Mouse (Mus musculus): ENCODE results near the gene Myog. TPM values are rescaled to one million over a fixed set of nuclear protein-coding genes. Genes with fewer than 3 reads are reported as not detected.

The Myog gene
- polyA plus RNA-seq, 1 experiment from 2014 or later = 0.11 TPM

GRCm38 (mm10) chr1:134290300-134290699 is 511 bp downstream of the Myog start:
- H3K4me1 ChIP-seq = peaks cover 12% of the 10 kb centered on the region
- WGBS = 92% methylated on average over 13 of the region's 13 CpGs

GRCm38 (mm10) chr1:134290909-134291308 is 1.1 kb downstream of the Myog start:
- Histone ChIP-seq H3K4me1 (peaks cover 12% of the 10 kb centered on the region), H3K36me3 (no peaks in the 10 kb centered on the region), H3K9me3 (0 out of 2 replicates have a peak, but pooled peaks cover 2% of the 10 kb centered on the region), H3K27ac (replicated peaks) (no peak overlapping the region), H3K4me2 (replicated peaks) (no peak overlapping the region), H3K9ac (replicated peaks) (no peak overlapping the region), H3K27me3 (no peaks in the 10 kb centered on the region), H3K4me3 (no peak overlapping the region)
- no peak for ATAC-seq (ENCODE audit: low FRiP score, low read depth)
- WGBS = 72% methylated on average over 5 of the region's 5 CpGs

More at GRCm38 (mm10) chr1:134290300-134290699, 511 bp downstream of the Myog start:
- Histone ChIP-seq H3K27ac (replicated peaks) (no peak overlapping the region), H3K9me3 (no peaks in the 10 kb centered on the region), H3K9ac (replicated peaks) (no peak overlapping the region), H3K36me3 (no peaks in the 10 kb centered on the region), H3K4me2 (replicated peaks) (no peak overlapping the region), H3K4me3 (no peak overlapping the region), H3K27me3 (no peaks in the 10 kb centered on the region)
- ATAC-seq (ENCODE audit: low FRiP score, low read depth) = no peak

GRCm38 (mm10) chr1:134291555-134291954 is 1.8 kb downstream of the Myog start:
- Histone ChIP-seq H3K9ac (replicated peaks) (no peak overlapping the region), H3K36me3 (no peaks in the 10 kb centered on the region), H3K4me1 (peaks cover 12% of the 10 kb centered on the region), H3K4me3 (no peak overlapping the region), H3K4me2 (replicated peaks) (no peak overlapping the region), H3K9me3 (0 out of 2 replicates have a peak, but pooled peaks cover 2% of the 10 kb centered on the region), H3K27ac (replicated peaks) (no peak overlapping the region), H3K27me3 (no peaks in the 10 kb centered on the region; the same call in 1 of the 2 replicates)
- ATAC-seq (ENCODE audit: low FRiP score, low read depth) = no peak
- WGBS = 82% methylated on average over 8 of the region's 8 CpGs

GRCm38 (mm10) chr1:134292073-134292472 is 2.3 kb downstream of the Myog start:
- H3K4me2 ChIP-seq (replicated peaks) = no peak overlapping the region
- 0 out of 2 replicates have a peak, but pooled peaks cover 2% of the 10 kb centered on the region for H3K9me3 ChIP-seq
- H3K27me3 ChIP-seq = peaks cover 5% of the 10 kb centered on the region
- H3K9ac ChIP-seq (replicated peaks) = no peak overlapping the region
- WGBS = 24% methylated on average over 5 of the region's 5 CpGs
- peaks cover 12% of the 10 kb centered on the region for H3K4me1 ChIP-seq
- no peak overlapping the region for H3K27ac ChIP-seq (replicated peaks)
- no peaks in the 10 kb centered on the region for H3K36me3 ChIP-seq
- H3K4me3 ChIP-seq = no peak overlapping the region
- ATAC-seq (ENCODE audit: low FRiP score, low read depth) = no peak

DNA sequence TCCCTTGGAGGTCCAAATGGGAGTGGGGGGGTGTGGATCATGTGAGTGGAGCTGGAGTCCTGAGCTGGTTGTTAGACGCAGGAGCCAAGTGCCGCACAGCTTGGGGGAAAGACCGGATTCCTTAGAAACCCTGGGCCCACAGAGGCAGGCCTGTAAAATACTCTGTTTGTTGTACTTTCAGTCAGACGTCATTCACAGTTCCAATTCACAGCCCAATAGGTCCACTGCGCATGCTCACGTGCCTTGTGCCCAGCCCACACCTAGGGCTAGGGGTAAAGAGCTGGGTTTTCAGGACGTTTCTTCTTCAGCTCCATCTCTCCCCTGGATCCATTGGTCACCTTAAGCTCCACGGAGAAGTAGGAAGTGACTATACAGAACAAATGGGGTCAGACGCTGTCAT is 2.8 kb downstream of the Myog start:
- no peak overlapping the region for H3K9ac ChIP-seq (replicated peaks)
- no peaks in the 10 kb centered on the region for H3K36me3 ChIP-seq
- H3K4me2 ChIP-seq (replicated peaks) = no peak overlapping the region
- H3K27ac ChIP-seq (replicated peaks) = no peak overlapping the region
- peaks cover 12% of the 10 kb centered on the region for H3K4me1 ChIP-seq
- ATAC-seq (ENCODE audit: low FRiP score, low read depth) = no peak
- no peak overlapping the region for H3K4me3 ChIP-seq
- 0 out of 2 replicates have a peak, but pooled peaks cover 2% of the 10 kb centered on the region for H3K9me3 ChIP-seq
- whole genome bisulfite sequencing = 51% methylated on average over 9 of the region's 9 CpGs
- H3K27me3 ChIP-seq = peaks cover 10% of the 10 kb centered on the region

- Histone ChIP-seq H3K9ac (replicated peaks) (no peak overlapping the region), H3K27me3 (peaks cover 17% of the 10 kb centered on the region), H3K36me3 (no peaks in the 10 kb centered on the region), H3K4me2 (replicated peaks) (no peak overlapping the region), H3K4me1 (peaks cover 12% of the 10 kb centered on the region), H3K9me3 (0 out of 2 replicates have a peak, but pooled peaks cover 2% of the 10 kb centered on the region), H3K4me3 (no peak overlapping the region), H3K27ac (replicated peaks) (no peak overlapping the region)
- 91% methylated on average over 7 of the region's 7 CpGs for WGBS
- ATAC-seq (ENCODE audit: low FRiP score, low read depth) = no peak
These were observed 3.5 kb downstream of the Myog start for GRCm38 (mm10) chr1:134293276-134293675.

DNA sequence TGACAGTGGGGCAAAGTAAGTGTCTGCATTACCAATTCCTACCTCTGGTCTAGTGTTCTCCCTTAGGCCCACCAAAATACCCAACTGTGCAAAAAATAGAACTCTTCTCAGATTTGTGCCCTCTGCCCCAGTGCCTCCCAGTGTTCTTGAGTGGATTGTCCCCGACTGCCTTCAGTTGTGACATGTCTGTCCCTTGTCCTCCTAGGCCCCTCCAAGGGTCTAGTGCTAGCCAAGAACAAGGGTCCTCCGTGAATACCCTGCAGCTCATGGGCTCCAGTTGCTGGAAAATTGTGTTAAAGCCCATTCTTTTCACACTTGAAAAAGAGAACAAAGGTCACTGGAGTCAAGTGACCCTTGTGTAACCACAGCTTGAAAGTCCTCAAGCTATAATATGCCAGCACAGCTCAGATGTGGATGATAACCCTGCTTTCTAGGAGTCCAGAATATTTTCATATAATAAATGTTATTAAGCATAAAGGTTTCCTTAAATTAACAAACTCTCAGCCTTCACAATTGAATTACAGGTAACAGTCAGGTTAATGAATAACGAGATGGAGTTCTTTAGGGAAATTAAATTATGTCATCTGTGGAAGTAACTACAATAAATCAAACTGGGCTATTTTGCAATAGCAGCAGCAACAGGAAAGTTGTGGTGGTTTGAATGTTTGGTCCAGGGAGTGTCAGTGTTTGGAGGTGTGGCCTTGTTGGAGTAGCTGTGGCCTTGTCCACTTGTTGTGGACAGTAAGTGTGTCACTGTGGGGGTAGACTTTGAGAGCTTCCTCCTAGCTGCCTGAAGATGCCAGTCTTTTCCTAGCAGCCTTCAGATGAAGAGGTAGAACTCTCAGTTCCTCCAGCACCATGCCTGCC is 4.2 kb downstream of the Myog start:
- 61% methylated on average over 3 of the region's 3 CpGs for WGBS
- ATAC-seq (ENCODE audit: low FRiP score, low read depth) = no peak

GRCm38 (mm10) chr1:134297265-134297664 is 7.5 kb downstream of the Myog start:
- H3K4me2 ChIP-seq (replicated peaks) = no peak overlapping the region
- no peak overlapping the region for H3K9ac ChIP-seq (replicated peaks)
- H3K36me3 ChIP-seq = no peaks in the 10 kb centered on the region
- WGBS = 87% methylated on average over 8 of the region's 8 CpGs
- peaks cover 15% of the 10 kb centered on the region for H3K4me1 ChIP-seq
- ATAC-seq (ENCODE audit: low FRiP score, low read depth) = no peak
- H3K27ac ChIP-seq (replicated peaks) = no peak overlapping the region
- peaks cover 51% of the 10 kb centered on the region for H3K27me3 ChIP-seq
- H3K4me3 ChIP-seq = no peak overlapping the region
- 0 out of 2 replicates have a peak, but pooled peaks cover 2% of the 10 kb centered on the region for H3K9me3 ChIP-seq

More for the DNA sequence above, 4.2 kb downstream of the Myog start:
- no peaks in the 10 kb centered on the region for H3K36me3 ChIP-seq
- H3K9me3 ChIP-seq = 0 out of 2 replicates have a peak, but pooled peaks cover 2% of the 10 kb centered on the region
- H3K4me2 ChIP-seq (replicated peaks) = no peak overlapping the region
- no peak overlapping the region for H3K27ac ChIP-seq (replicated peaks)
- H3K4me3 ChIP-seq = no peak overlapping the region
- peaks cover 19% of the 10 kb centered on the region for H3K4me1 ChIP-seq
- H3K9ac ChIP-seq (replicated peaks) = no peak overlapping the region
- peaks cover 24% of the 10 kb centered on the region for H3K27me3 ChIP-seq

- Histone ChIP-seq H3K4me3 (peak overlapping the region; percentile 63), H3K27me3 (peaks cover 51% of the 10 kb centered on the region), H3K27ac (replicated peaks) (no peak overlapping the region), H3K9ac (replicated peaks) (peak overlapping the region; percentile 68), H3K9me3 (0 out of 2 replicates have a peak, but pooled peaks cover 2% of the 10 kb centered on the region), H3K4me2 (replicated peaks) (peak overlapping the region; percentile 97), H3K4me1 (peaks cover 25% of the 10 kb centered on the region), H3K36me3 (no peaks in the 10 kb centered on the region)
- WGBS = 4% methylated on average over 59 of the region's 59 CpGs
- peak; percentile 61 for ATAC-seq (ENCODE audit: low FRiP score, low read depth)
These were observed 9.0 kb downstream of the Myog start for GRCm38 (mm10) chr1:134298636-134299411.

- H3K4me2 ChIP-seq (replicated peaks) = no peak overlapping the region
- H3K9ac ChIP-seq (replicated peaks) = 0 out of 2 replicates have a peak overlapping the region, but pooled peaks have one; percentile 6
- 16% methylated on average over 8 of the region's 8 CpGs for WGBS
- peak; percentile 28; the same call in 1 of the 2 replicates for ATAC-seq (ENCODE audit: low FRiP score, low read depth)
- H3K27me3 ChIP-seq = peaks cover 40% of the 10 kb centered on the region
- peaks cover 29% of the 10 kb centered on the region for H3K4me1 ChIP-seq
- no peaks in the 10 kb centered on the region for H3K9me3 ChIP-seq
- peak overlapping the region; percentile 74 for H3K27ac ChIP-seq (replicated peaks)
- H3K36me3 ChIP-seq = no peaks in the 10 kb centered on the region
- H3K4me3 ChIP-seq = no peak overlapping the region
These were observed 12.9 kb downstream of the Myog start for GRCm38 (mm10) chr1:134302568-134303238.

DNA sequence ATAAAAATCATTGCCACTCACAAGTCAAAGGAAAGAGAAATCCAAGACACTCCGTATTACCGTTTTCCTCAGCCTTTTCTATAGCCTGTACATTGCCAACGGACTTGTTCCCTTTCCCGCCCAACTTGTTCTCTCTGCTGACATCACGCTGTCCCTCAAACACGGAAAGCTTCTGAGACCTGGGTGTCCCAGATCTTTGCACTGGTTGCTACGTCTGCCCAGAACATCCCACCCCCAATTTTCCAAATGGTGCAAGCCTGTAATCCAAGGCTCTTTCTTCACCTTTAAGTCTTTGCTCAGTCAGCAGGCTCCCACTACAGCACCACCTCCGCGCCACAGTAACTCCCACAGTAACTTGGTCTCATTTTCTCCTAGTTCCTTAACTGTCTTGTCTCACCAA is 15.2 kb downstream of the Myog start:
- no peaks in the 10 kb centered on the region for H3K36me3 ChIP-seq
- WGBS = 93% methylated on average over 9 of the region's 9 CpGs

More for the DNA sequence above, 15.2 kb downstream of the Myog start:
- H3K9me3 ChIP-seq = no peaks in the 10 kb centered on the region
- peaks cover 18% of the 10 kb centered on the region for H3K4me1 ChIP-seq
- ATAC-seq (ENCODE audit: low FRiP score, low read depth) = no peak
- no peak overlapping the region for H3K4me2 ChIP-seq (replicated peaks)
- H3K27ac ChIP-seq (replicated peaks) = no peak overlapping the region
- H3K4me3 ChIP-seq = no peak overlapping the region
- peaks cover 17% of the 10 kb centered on the region for H3K27me3 ChIP-seq
- no peak overlapping the region for H3K9ac ChIP-seq (replicated peaks)
